Mouse (Mus musculus): ENCODE data around the gene C1qc.

The C1qc gene

GRCm38 (mm10) chr4:136892811-136893210 is at the start of gene C1qc:
Gene C1qc, minus strand, starts transcription at chr4:136893065.
- no peak for DNase-seq (ENCODE audit: low spot score)

DNA sequence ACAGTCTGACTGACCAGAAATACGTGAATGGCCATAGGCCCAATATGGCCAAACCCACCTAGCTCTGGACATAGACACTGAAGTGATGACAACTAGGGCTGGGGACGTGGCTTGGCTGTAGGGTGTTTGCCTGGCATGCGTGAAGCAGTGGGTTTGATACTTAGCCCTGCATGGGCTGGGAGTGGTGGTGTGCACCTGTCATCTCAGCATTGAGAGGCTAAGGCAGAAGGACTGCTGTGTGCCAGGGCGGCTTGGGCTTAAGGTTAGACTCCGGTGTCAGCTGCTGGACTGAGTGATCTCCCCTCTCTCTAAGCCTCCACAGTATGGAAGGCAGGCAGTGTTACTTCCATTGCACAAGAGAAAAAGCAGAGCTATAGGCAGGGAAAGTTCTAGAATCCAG is 45.1 kb upstream of the C1qc start:
- no peak for DNase-seq (ENCODE audit: low spot score)

GRCm38 (mm10) chr4:136937344-136937743 is 44.5 kb upstream of the C1qc start:
- no peak for DNase-seq (ENCODE audit: low spot score)

- no peak for DNase-seq (ENCODE audit: low spot score)
These were observed 42.1 kb upstream of the C1qc start for GRCm38 (mm10) chr4:136934746-136935613.

DNA sequence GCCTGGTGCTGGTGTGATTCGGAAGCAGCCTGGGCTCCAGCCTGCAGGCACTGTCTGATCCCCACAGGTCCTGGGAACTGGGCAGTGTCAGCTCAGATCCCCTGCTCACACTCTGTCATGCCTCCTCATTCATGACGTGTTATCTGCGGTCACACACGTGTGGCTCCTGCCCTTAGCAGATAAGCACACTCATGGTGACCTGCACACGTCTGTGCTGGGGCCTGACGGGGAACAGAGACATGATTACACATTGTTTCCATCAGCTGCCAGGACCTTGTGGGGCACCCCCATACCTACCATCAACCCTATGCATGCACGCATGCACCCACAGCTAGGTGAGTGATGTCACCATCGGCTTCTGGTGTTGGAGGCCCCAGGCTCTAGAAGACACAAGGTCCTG is 37.6 kb upstream of the C1qc start:
- no peak for DNase-seq (ENCODE audit: low spot score)

DNA sequence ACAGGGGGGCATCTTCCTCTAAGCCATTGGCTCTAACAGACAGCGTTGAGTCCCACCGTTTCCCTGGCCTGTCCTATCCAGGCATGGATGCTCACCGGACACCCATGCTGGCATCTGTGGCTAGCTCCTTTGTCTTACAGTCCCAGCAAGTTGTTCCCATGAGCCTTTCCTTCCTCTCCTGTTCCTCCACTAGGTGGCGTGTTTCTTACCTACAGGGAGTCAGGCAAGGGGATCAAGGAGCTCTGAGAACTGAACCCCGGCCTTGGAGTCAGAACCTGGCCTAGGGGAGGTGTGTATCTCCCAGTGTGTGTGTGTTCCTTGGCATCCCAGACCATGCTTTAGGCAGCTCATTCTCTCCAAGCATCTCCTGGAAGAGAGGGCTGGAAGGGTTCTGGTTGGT is 36.1 kb upstream of the C1qc start:
- DNase-seq (ENCODE audit: low spot score): peak; percentile 17

DNA sequence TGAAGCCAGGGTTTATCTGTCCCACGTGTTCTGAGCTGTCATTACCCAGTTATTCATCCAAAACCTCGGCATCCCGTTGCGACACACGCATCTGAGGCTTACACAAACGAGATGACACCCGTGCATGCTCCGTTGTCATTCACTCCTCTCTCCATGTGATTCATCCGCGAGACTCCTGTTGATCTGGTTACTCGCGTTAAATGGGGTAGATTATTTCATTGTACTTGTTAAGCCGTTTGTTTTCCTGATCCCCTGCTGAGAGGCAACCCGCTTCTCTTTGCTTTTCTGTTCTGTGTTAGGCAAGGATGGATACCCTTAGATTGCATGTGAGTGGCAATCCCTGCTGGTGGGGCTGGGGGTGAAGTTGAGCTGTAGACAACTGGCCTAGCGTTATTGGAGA is 32.9 kb upstream of the C1qc start:
- DNase-seq (ENCODE audit: low spot score): no peak

- peak; percentile 83 for DNase-seq (ENCODE audit: low spot score)
These were observed 31.7 kb upstream of the C1qc start for GRCm38 (mm10) chr4:136924529-136924928.

DNA sequence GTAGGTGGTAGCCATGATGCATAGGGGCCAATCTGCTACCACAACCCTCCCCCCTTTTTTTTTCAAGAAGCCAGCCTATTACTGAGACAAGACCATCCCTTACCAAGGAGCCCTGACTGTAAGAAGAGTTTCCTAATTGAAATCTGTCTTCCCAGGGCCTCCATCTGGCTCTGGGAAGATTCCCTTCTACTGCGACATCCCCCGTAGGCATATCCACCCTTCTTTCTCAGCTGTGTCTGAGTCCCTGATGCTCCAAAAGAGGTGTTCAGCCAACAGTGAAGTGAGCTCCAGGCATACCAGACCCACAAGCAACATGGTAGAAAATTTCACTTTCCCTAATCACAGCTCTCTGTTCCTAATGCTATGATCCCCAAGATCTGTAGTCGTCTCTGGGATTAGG is 26.7 kb upstream of the C1qc start:
- no peak for DNase-seq (ENCODE audit: low spot score)

DNA sequence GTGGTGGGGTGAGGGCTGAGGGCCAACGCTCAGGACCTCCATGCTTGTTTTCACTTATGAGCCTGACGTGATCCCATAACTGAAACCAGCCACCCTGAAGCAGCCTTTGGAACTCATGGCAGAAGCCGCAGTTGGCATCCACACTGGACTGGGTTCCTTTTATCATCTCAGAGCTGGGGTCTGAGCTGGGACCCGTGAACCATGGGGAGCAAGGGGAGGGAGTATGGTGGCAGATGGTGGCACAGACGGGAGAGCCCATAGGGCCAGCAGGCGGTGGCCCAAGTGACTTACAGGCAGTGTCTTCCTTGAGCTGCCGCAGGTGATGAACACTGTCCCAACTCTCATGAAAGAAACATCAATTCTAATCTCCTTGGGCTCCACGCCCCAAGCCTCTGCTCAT is 26.0 kb upstream of the C1qc start:
- no peak for DNase-seq (ENCODE audit: low spot score)

- DNase-seq (ENCODE audit: low spot score): no peak
These were observed 24.3 kb upstream of the C1qc start for GRCm38 (mm10) chr4:136917165-136917524.

DNA sequence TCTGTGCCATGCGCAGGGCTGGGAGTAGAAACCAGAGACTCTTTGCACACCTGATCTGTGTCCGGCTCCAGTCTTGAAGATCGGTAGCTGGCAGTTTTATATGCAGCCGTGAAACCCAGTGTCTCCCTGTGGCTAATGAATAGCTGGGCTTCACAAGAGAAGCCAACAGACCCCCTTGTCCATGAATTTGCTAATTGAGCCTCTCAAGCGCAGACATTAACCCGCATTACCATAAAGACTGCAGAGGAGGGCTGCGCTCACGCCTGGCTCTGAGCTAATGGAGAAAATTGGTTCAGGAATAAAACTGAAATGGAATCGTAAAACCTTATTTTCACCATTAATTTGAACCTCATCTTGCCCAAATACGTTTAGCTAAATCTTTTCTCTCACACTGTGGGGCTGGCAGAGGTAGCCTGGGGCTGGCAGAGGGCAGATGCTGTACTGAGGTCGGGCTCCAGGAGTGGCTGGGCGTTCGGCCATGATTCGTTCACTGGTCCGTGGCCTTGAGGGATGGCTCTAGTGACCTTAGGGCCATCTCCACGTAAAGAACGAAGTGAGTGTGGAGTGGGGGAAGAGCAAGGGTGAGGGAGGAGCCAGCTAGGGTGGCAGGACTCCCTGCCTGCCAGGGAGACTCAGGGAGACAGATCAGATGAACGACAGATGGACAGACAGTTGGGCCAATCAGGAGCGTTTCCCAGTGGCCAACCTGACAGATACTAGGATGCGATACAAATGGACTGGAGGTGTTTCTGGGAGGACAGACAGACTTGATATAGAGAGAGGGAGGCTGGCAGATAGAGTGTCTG is 23.7 kb upstream of the C1qc start:
- DNase-seq (ENCODE audit: low spot score): no peak

GRCm38 (mm10) chr4:136912841-136913240 is 20.0 kb upstream of the C1qc start:
- no peak for DNase-seq (ENCODE audit: low spot score)

- no peak for DNase-seq (ENCODE audit: low spot score)
These were observed 18.9 kb upstream of the C1qc start for GRCm38 (mm10) chr4:136911804-136912203.

DNA sequence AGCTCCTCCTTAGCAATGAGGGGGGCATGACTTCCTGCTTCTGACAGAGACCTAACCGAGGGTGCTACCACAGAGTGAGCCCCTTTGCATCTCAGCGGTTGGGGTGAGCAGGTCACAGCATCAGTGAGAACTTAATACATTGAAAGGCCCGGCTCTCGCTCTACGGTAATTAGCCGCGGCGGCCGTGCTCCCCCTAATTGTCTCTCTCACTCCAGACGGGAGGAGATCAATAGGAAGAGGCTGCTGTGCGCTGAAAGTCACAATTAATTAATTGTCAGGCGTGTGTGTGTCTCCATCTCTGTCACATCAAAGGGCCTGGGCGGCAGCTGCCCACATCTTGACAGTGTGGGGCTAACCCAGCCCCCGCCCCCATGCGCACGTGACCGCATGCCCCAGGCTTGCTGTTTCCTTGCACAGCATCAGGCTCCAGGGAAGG is 18.4 kb upstream of the C1qc start:
- DNase-seq (ENCODE audit: low spot score): no peak

- no peak for DNase-seq (ENCODE audit: low spot score)
These were observed 14.9 kb upstream of the C1qc start for GRCm38 (mm10) chr4:136907809-136908208.

DNA sequence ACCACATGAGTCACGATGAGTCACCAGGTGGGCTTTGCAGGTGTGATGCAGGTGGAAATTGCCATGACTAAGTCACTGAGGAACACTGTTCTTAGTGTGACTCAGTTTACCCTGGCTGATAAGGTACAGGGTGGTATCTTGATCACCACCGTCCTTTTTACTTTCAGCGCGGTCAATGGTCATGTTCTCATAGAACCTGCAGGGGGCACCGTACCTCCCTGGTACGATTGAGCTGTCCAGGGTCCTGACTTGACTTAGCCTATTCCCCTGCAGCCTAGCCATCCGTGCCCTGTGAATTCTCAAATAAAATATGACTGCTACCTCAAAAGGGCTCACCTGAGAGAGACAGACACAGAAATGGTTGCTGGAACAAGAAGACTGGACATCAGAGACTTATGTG is 14.2 kb upstream of the C1qc start:
- DNase-seq (ENCODE audit: low spot score): peak; percentile 61

- DNase-seq (ENCODE audit: low spot score): no peak
These were observed 12.1 kb upstream of the C1qc start for GRCm38 (mm10) chr4:136904767-136905539.

DNA sequence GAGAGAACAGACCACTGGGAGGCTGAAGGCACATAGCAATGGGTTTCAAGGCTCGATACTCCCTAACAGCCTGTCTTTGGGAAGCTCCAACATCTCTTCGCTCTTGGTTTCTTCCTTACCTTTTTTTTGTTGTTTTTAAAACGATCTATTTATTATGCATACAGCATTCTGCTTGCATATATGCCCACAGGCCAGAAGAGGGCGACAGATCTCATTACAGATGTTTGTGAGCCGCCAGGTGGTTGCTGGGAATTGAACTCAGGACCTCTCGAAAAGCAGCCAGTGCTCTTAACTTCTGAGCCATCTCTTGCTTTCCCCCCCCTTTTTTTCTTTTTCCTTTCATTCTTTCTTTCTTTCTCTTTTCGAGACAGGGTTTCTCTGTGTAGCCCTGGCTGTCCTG is 6.3 kb upstream of the C1qc start:
- DNase-seq (ENCODE audit: low spot score): no peak

DNA sequence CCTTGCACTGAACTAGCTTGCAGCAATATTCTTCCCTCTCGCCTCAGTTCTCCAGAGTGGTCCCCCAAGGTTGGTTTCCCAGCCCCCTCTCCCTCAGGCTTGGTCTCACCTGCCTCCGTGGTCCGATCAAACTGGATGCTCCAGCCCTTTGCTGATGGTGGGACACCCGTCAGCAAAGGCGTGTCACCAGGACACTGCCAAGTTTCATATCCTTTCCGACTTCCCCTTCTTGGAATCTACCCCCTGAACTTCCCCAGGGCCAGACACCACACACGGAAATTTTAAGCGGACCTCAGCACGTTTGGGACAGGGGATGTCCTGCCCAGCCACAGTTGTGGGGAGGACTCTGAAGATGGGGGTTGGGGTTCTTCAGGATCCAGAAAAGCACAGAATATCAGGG is 5.8 kb upstream of the C1qc start, which contains the start of gene C1qa:
Gene C1qa, minus strand, starts transcription at position 167 of the 400 bp plus-strand sequence.
- DNase-seq (ENCODE audit: low spot score): no peak

- DNase-seq (ENCODE audit: low spot score): no peak
These were observed 5.3 kb upstream of the C1qc start for GRCm38 (mm10) chr4:136898084-136898598.

- no peak for DNase-seq (ENCODE audit: low spot score)
These were observed 3.6 kb upstream of the C1qc start for GRCm38 (mm10) chr4:136896461-136896860.
